Mouse (Mus musculus) hindbrain, embryonic 15.5 days (tissue): ENCODE data around the gene Limd2. TPM values are rescaled to one million over a fixed set of nuclear protein-coding genes. Genes with fewer than 3 reads are reported as not detected.

Source experiments
- ATAC-seq: fragments of 200-750 bp; cut with Nextera tagmentation; 2 replicates; pipeline ENCODE4 v1.8.0; 2017; ENCODE audit warnings: low read depth, moderate number of reproducible peaks, moderate TSS enrichment; ENCODE audit not compliant: low FRiP score
- H3K27ac ChIP-seq: fragments of 300-500 bp; sonication (generic); replicated peaks from 2 replicates; pipeline ENCODE4 v1.5.1; 2015; ENCODE audit warnings: mild to moderate bottlenecking, inconsistent platforms
- H3K27me3 ChIP-seq: fragments of 300-500 bp; sonication (generic); 2 replicates; pipeline ENCODE4 v1.6.1; 2015; ENCODE audit warnings: control low read depth, inconsistent platforms
- H3K36me3 ChIP-seq: fragments of 300-500 bp; sonication (generic); 2 replicates; pipeline ENCODE4 v1.6.1; 2015; ENCODE audit warnings: control low read depth, inconsistent platforms
- H3K4me1 ChIP-seq: fragments of 300-500 bp; sonication (generic); replicated peaks from 2 replicates; pipeline ENCODE4 v1.6.1; 2015; ENCODE audit warnings: control low read depth, inconsistent platforms
- H3K4me2 ChIP-seq: fragments of 300-500 bp; sonication (generic); 2 replicates; pipeline ENCODE4 v1.6.1; 2015; ENCODE audit warnings: moderate library complexity, mild to moderate bottlenecking, inconsistent platforms
- H3K4me3 ChIP-seq: fragments of 300-500 bp; sonication (generic); 2 replicates; pipeline ENCODE4 v1.5.1; 2015; ENCODE audit warnings: mild to moderate bottlenecking, inconsistent platforms
- H3K9ac ChIP-seq: fragments of 300-500 bp; sonication (generic); 2 replicates; pipeline ENCODE4 v1.6.1; 2015; ENCODE audit warnings: inconsistent platforms
- H3K9me3 ChIP-seq: fragments of 300-500 bp; sonication (generic); 2 replicates; pipeline ENCODE4 v1.6.1; 2016; ENCODE audit warnings: control low read depth, inconsistent platforms
- WGBS: fragments of 180-500 bp; shearing (Covaris S2); methylation state at CpG from one replicate; pipeline ENCODE4 v1.1.7; 2015; 5-methylcytosine and 5-hydroxymethylcytosine counted together
- polyA plus RNA-seq: library from polyadenylated mRNA; unstranded; fragments of >200 nt; fragmentation: Nextera tagmentation; extraction: Ambion mirVana; gene quantifications from 2 replicates; pipeline ENCODE4 v1.2.1, GENCODE M21; 2015

Limd2 gene
- polyA plus RNA-seq, 1 experiment from 2014 or later, result 167 TPM

GRCm38 (mm10) chr11:106192241-106192640 is 31.6 kb upstream of the Limd2 start:
- peak overlapping the region; percentile 71 for H3K4me2 ChIP-seq
- H3K9me3 ChIP-seq, result no peaks in the 10 kb centered on the region
- no peaks in the 10 kb centered on the region for H3K27me3 ChIP-seq
- peaks cover 11% of the 10 kb centered on the region for H3K36me3 ChIP-seq
- no peak overlapping the region for H3K9ac ChIP-seq
- no peak overlapping the region for H3K27ac ChIP-seq
- WGBS, result 89% methylated on average over 5 of the region's 5 CpGs
- peak overlapping the region; percentile 79 for H3K4me3 ChIP-seq
- H3K4me1 ChIP-seq, result peaks cover 14% of the 10 kb centered on the region
- ATAC-seq, result no peak

GRCm38 (mm10) chr11:106191716-106192115 is 31.1 kb upstream of the Limd2 start:
- Histone ChIP-seq H3K9ac (no peak overlapping the region), H3K9me3 (no peaks in the 10 kb centered on the region), H3K27ac (no peak overlapping the region), H3K4me2 (0 out of 2 replicates have a peak overlapping the region, but pooled peaks have one; percentile 71), H3K36me3 (peaks cover 6% of the 10 kb centered on the region; the same call in 1 of the 2 replicates), H3K4me1 (peaks cover 14% of the 10 kb centered on the region), H3K27me3 (no peaks in the 10 kb centered on the region), H3K4me3 (no peak overlapping the region)
- WGBS, result 96% methylated on average over 3 of the region's 3 CpGs
- ATAC-seq, result no peak

DNA sequence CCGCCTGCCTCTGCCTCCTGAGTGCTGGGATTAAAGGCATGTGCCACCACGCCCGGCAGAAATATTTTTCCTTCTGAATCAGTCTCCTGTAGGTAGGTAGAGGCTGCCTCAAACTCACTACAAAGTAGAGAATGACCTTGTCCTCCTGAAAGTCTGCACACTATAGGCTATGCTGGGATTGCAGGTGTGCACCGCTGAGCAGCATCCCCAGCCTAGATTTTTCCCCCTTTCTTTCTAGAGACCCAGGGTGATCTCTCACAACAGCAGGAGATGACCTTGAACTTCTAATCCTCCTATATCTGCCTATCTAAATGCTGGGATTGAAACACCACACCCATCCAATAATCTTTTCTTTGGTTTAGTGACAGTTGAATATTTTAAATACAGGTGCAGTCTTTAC is 26.7 kb upstream of the Limd2 start:
- Histone ChIP-seq H3K9ac (no peak overlapping the region), H3K27me3 (no peaks in the 10 kb centered on the region), H3K36me3 (peaks cover 16% of the 10 kb centered on the region), H3K9me3 (no peaks in the 10 kb centered on the region), H3K4me2 (no peak overlapping the region), H3K4me3 (no peak overlapping the region), H3K4me1 (peaks cover 4% of the 10 kb centered on the region; the same call in 1 of the 2 replicates), H3K27ac (no peak overlapping the region)
- ATAC-seq, result no peak
- 93% methylated on average over 4 of the region's 4 CpGs for WGBS

DNA sequence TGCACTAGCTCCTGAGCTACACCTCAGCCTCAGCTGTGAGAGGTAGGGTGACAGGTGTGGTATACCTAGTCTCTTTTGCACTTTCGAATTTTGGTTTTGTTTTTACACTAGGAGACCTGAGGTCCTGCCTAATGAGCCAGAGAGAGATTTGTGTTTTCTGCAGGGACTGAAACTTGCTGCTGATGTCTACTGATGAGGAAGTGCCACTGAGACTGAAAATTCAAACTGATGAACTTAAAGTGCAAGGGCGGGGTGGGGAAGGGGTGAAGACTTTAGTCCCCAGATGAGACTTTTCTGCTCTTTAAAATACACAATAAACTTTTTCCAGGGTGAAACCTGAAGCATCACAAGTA is 19.8 kb upstream of the Limd2 start:
- ATAC-seq, result no peak
- H3K4me2 ChIP-seq, result no peak overlapping the region
- WGBS, result 97% methylated on average over 2 of the region's 2 CpGs

DNA sequence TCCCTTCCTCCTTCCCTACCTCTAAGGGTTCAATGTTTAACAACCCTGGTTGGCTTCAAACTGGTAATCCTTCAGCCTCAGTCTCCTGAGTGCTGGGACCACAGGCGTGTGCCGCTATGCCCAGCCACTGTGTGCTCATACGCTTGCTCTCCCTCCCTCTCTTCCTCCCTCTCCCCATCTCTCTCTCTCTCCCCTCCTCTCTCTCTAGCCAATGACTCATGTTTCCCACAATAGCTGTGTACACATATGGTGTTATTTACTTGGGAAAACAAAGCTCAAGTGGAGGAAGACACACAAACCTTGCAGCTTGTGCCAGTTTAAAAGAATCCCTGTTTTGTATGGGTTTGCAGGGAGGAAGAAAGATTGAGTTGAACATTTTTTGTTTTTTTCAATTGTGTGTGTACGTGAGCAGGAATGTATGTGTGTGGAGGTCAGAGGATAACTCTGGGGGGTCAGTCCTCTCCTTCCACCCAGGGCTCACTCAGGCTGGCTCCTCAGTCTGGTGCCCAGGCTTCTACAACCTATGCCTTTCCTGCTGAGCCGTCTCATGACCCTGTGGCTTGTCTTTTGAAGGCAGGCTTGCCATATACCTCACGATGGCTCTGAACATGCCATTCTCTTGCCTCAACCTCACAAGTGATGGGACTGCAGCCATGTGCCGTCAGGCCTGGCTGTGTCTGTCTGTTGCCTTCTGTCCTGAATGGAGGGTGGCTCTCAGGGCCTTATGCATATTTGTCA is 19.2 kb upstream of the Limd2 start:
- Histone ChIP-seq H3K27ac (no peak overlapping the region), H3K9ac (no peak overlapping the region), H3K9me3 (no peaks in the 10 kb centered on the region), H3K4me3 (no peak overlapping the region), H3K27me3 (no peaks in the 10 kb centered on the region), H3K4me2 (no peak overlapping the region), H3K36me3 (peaks cover 12% of the 10 kb centered on the region), H3K4me1 (no peaks in the 10 kb centered on the region)
- ATAC-seq, result no peak
- WGBS, result 88% methylated on average over 7 of the region's 7 CpGs

More for the DNA sequence above, 19.8 kb upstream of the Limd2 start:
- Histone ChIP-seq H3K4me3 (no peak overlapping the region), H3K9me3 (no peaks in the 10 kb centered on the region), H3K36me3 (peaks cover 18% of the 10 kb centered on the region), H3K27me3 (no peaks in the 10 kb centered on the region), H3K27ac (no peak overlapping the region), H3K4me1 (no peaks in the 10 kb centered on the region), H3K9ac (no peak overlapping the region)

DNA sequence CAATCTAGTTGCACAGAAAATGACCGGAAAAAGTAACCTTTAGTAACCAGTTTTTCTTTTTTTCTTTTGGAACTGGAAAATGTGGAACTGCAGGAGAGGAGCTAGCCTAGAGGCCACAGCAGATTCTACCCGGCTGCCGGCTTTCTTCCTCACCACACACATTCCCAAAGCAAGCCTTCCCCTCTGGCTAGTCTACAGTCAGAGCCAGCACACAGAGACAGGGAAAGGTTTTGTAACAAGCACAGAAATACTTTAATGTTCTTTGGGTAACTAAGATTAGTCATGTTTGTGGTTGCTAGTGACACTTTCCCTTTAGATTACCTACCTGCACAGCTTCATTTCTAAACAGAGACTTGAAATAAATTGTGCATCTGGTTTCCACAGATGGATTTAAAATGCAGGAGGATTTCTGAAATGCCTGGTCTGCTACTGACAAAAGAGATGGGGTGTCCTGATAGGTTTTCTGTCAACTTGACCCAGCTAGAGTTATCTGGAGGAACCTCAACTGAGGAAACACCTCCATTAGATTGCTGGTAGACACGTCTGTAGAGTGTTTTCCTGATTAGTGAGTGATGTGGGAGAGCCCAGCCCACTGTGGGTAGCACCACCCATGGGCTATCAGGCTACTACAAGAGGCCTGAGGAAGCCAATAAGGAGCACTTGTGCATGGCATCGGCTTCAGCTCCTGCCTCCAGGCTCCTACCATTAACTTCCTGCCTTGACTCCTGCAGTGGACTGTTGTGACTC is 17.5 kb upstream of the Limd2 start:
- no peak for ATAC-seq

GRCm38 (mm10) chr11:106176372-106176771 is 15.7 kb upstream of the Limd2 start:
- Histone ChIP-seq H3K27ac (no peak overlapping the region), H3K36me3 (peaks cover 7% of the 10 kb centered on the region; the same call in 1 of the 2 replicates), H3K9me3 (no peaks in the 10 kb centered on the region), H3K4me2 (no peak overlapping the region), H3K4me1 (no peaks in the 10 kb centered on the region), H3K27me3 (no peaks in the 10 kb centered on the region), H3K9ac (no peak overlapping the region), H3K4me3 (no peak overlapping the region)
- no peak for ATAC-seq
- 85% methylated on average over 5 of the region's 5 CpGs for WGBS

More for the DNA sequence above, 17.5 kb upstream of the Limd2 start:
- Histone ChIP-seq H3K4me1 (no peaks in the 10 kb centered on the region), H3K27ac (no peak overlapping the region), H3K9me3 (no peaks in the 10 kb centered on the region), H3K4me2 (no peak overlapping the region), H3K4me3 (no peak overlapping the region), H3K27me3 (no peaks in the 10 kb centered on the region), H3K36me3 (peaks cover 3% of the 10 kb centered on the region; the same call in 1 of the 2 replicates), H3K9ac (no peak overlapping the region)
- WGBS, result 87% methylated on average over 5 of the region's 5 CpGs

- Histone ChIP-seq H3K4me2 (no peak overlapping the region), H3K9me3 (no peaks in the 10 kb centered on the region), H3K36me3 (peaks cover 7% of the 10 kb centered on the region; the same call in 1 of the 2 replicates), H3K4me1 (no peaks in the 10 kb centered on the region), H3K4me3 (no peak overlapping the region), H3K9ac (no peak overlapping the region), H3K27me3 (no peaks in the 10 kb centered on the region), H3K27ac (no peak overlapping the region)
- WGBS, result 78% methylated on average over 3 of the region's 3 CpGs
- ATAC-seq, result no peak
Observed at GRCm38 (mm10) chr11:106175081-106175480, 14.4 kb upstream of the Limd2 start.

DNA sequence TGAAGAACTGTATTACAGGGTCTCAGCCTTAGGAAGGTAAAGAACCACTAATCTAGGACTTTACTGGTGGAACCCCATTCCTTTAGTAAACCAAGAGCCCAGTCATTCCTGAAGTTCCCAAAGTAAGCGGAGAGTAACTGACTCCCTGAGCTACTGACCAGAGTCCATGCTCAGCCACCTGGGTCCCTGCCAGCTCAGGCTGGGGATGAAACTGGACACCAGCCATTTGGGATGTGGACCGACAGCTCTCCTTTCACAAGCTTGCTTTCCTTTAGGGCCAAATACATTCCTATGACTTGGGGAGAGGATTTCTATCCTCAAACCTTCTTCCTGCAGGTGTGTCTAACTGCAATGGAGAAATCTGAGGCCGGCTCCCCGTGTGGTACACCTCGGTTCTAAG is 13.7 kb upstream of the Limd2 start:
- no peak for ATAC-seq
- no peaks in the 10 kb centered on the region for H3K27me3 ChIP-seq

DNA sequence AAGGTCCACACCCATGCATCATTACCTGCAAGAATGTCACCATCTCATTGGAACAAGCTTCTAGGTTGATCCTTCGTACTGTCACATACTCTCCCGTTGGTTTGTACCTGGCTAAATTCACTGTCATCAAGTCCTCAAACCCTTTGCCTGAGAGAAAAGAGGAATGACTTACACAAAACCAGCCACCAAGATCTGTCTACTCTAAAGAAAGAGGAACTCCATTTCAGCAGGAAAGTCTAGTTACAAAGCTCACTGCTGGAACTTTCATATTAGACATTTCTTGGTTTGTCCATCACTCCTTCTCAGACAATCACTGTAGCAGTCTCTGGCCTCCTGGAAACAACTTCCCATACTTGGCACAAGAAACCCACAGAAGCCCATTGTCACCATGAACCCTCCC is 12.6 kb upstream of the Limd2 start:
- 95% methylated on average over 2 of the region's 2 CpGs for WGBS
- Histone ChIP-seq H3K4me2 (no peak overlapping the region), H3K9ac (no peak overlapping the region), H3K4me1 (no peaks in the 10 kb centered on the region), H3K36me3 (peaks cover 4% of the 10 kb centered on the region; the same call in 1 of the 2 replicates), H3K4me3 (no peak overlapping the region), H3K27me3 (no peaks in the 10 kb centered on the region), H3K27ac (no peak overlapping the region), H3K9me3 (no peaks in the 10 kb centered on the region)
- ATAC-seq, result no peak

More for the DNA sequence above, 13.7 kb upstream of the Limd2 start:
- Histone ChIP-seq H3K36me3 (peaks cover 7% of the 10 kb centered on the region; the same call in 1 of the 2 replicates), H3K9ac (no peak overlapping the region), H3K4me1 (no peaks in the 10 kb centered on the region), H3K27ac (no peak overlapping the region), H3K4me2 (no peak overlapping the region), H3K9me3 (no peaks in the 10 kb centered on the region), H3K4me3 (no peak overlapping the region)
- WGBS, result 88% methylated on average over 5 of the region's 5 CpGs

- 77% methylated on average over 7 of the region's 7 CpGs for WGBS
- H3K4me1 ChIP-seq, result no peaks in the 10 kb centered on the region
- no peak overlapping the region for H3K9ac ChIP-seq
Observed at GRCm38 (mm10) chr11:106170807-106171206, 10.1 kb upstream of the Limd2 start.

DNA sequence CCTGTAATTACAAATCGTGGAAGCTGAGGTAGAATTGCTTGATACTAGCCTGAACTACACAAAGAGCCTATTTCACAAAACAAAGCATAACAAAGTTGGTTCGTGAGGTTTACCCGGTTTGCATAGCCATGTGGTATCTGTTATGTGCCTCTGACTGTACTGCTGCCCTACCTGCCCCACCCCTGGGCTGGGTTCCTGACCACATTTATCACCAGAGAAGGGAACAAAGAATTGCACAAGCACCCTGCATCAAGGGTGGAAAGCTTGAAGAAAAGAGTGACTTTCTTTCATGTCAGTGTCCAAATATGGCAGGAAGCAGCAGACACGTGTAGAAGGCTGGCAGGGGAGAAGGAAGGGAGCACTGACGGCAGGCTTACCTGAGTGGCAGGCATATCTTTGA is 6.8 kb upstream of the Limd2 start:
- H3K9me3 ChIP-seq, result no peaks in the 10 kb centered on the region
- H3K36me3 ChIP-seq, result peaks cover 27% of the 10 kb centered on the region; the same call in 1 of the 2 replicates
- no peak overlapping the region for H3K27ac ChIP-seq
- no peak overlapping the region for H3K4me2 ChIP-seq
- H3K4me1 ChIP-seq, result no peaks in the 10 kb centered on the region
- H3K27me3 ChIP-seq, result no peaks in the 10 kb centered on the region
- no peak overlapping the region for H3K4me3 ChIP-seq
- ATAC-seq, result no peak
- no peak overlapping the region for H3K9ac ChIP-seq
- 88% methylated on average over 5 of the region's 5 CpGs for WGBS

More at GRCm38 (mm10) chr11:106170807-106171206, 10.1 kb upstream of the Limd2 start:
- peaks cover 18% of the 10 kb centered on the region; the same call in 1 of the 2 replicates for H3K36me3 ChIP-seq
- H3K4me2 ChIP-seq, result no peak overlapping the region
- no peak overlapping the region for H3K4me3 ChIP-seq
- H3K27ac ChIP-seq, result no peak overlapping the region
- no peaks in the 10 kb centered on the region for H3K9me3 ChIP-seq
- no peak for ATAC-seq
- H3K27me3 ChIP-seq, result no peaks in the 10 kb centered on the region
